Mouse (Mus musculus) left cerebral cortex, postnatal 14 days (tissue): ENCODE measurements at regions not wholly inside any gene's neighbourhood (a gene's known extent, or its start where the extent isn't known, plus 50 kb on each side); places are given as distances from the start of the nearest gene placed in this dataset.

Experiments
- DNase-seq, 2 experiments: peaks; one replicate each; pipeline ENCODE4 v3.0.0; 2021 to 2022; ENCODE audit warnings: low spot score in 2 of 2, mixed read lengths in 1 of 2
- intact Hi-C: fragments of 180-260 bp; cut with DNase I; formaldehyde crosslinking; loops from one replicate; pipeline ENCODE4 v1.15.1; 2025

DNA sequence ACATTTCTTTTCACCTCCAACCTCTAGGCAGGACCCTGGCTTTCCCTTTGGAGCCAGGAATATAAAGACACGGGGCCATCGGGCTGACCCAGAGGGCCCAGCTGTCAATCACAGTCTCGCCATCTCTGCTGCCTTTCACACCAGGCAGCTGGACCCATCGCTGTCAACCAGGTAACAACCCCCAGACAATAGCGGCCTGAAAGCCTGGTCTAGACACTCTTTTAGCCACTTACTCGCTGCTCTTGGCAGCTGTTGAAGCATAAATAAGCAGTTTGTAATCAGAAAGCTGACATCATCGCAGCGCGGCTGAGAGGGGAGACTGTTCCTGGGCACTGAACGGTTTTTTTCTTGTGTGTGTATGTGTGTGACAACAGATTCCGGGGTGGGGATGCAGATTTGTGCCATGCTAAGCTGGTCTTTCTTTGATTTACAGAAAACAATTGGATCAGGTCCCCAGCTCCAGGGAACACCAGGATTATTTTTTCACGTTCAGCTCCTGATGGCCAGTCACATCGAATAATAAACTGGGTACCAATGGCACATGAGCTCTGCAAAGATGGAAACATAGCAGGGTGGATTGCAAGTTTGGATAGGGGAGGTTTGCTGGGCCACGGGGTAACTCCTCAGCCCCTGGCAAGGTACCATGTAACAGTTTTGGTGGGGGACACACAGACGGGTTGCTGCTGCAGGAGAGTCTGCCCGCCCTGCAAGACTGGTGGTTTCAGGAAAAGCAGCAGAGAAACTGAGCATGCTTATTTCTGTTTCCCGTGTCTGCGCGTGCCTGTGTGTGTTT lies 437.6 kb upstream of the Pou3f3 start:
- intact Hi-C loops: loop anchor here (2.0 to 5.0 kb wide), 3 partner anchors 361 to 446 kb away; no protein-coding TSS in a partner anchor
- peak; percentile 52 to 71 for DNase-seq

DNA sequence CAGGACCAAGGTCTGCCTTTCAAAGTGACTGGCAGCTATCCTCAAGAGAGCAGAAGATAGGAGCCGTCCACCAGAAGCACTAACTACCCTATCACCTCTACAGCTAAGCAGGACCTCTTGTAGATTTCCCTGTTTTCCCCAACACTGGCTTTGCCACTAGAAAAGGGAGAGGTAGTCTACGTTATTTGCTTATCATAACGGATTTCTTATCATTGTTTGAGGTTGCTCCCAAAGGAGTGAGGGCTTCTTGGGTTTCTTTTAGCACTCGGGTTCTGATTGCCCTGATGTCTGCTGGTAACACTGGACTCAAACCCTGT lies 437.0 kb upstream of the Pou3f3 start:
- intact Hi-C loops: loop anchor here (2.0 to 5.0 kb wide), 3 partner anchors 362 to 446 kb away; no protein-coding TSS in a partner anchor
- DNase-seq: no peak

DNA sequence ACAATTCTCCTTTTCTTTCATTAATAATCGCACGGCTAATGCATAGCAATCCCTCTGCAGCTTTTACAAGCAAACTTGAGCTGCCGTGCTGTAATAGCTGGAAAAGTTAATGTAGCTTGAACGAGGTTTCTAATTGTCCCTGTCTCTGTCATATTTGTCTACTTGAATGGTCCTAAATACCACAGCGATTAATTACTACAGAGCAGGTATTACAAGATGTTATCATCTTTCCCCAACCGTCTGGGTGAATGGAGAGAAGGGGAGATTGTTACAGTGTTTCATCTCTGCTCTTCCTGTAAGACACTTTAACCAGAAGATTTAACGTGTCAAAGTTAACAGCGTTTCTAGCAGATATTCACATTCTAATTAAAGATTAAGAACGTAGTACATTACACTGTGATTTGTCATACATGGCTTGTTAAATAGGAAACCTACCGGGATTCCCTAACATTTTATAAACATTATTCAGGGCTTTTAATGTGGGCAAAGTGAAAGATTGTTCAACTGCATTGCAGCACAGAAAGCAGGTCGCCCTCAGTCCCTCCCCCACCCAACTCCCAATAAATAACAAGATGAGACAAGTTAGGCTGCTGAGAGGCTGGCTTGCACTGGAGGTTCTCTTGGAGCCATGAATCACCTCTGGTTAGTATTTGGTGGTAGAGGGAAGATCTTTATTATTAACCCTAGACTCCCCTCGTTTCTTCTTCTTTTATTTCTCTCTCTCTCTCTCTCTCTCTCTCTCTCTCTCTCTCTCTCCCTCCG lies 436.2 kb upstream of the Pou3f3 start:
- DNase-seq: no peak
- intact Hi-C loops: loop anchor here (2.0 to 5.0 kb wide), 3 partner anchors 363 to 447 kb away; no protein-coding TSS in a partner anchor

DNA sequence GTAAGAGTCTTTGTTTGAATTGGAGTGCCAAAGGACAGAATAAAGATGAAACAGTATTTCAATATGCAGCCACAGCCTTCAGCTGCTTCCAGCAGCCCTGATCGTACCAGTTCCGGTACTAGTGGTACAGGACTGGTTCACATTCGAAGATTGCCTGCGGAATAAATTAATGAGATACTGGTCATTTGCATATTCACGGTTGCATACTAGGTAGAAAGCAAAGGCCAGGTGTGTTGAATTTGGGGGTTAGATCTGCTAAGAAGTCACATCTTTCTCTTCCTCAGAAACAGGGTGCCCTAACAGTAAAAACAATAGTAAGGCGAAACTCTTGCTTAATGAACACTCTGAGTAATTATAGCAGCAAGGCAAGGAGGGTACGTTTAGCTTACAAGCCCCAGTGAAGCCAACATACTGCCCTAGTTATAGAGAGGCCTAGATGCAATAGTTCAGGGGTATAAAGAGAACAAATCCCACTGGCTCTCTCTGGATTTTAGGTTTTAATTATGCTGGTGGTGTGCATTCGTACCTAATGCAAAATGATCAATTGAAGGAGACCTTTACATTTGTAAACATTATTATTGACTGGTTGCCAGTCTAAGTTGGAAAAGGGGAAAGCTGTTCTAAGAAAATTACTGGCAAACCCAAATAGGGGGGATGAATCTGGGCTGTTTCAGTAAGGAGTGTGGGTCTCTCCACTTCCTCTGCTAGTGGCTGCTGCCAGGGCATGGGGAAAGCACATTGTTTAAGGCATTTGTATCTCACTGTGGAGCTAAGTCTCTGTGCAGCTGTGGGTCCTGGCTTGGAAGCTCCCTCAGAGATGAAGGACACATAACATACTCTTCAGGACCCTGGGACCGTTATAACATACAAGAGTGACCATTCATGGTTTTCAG lies 435.3 kb upstream of the Pou3f3 start:
- intact Hi-C loops: loop anchor here (5.0 kb wide), 1 partner anchor 277 kb away; no protein-coding TSS in a partner anchor

DNA sequence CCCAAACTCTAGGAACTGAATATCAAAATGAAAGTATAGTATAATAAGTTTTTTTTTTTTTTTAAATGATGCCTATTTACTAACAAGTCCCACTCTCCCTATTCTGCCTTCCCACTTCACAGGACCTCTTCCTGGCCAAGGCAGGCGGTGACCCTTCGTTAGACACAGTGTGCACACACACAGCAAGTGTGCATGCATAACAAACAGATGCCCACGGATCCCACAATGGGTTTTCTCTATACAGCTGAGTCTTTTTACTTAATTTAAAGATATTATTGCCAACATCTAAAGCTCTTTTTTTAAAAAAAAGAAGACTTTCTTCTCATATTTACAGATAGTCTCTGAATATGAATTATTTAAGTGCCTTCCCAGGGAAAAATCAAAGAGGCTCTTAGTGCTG lies 434.5 kb upstream of the Pou3f3 start:
- no peak for DNase-seq
- intact Hi-C loops: loop anchor here (5.0 kb wide), 1 partner anchor 276 kb away; no protein-coding TSS in a partner anchor

More for the DNA sequence above, 435.3 kb upstream of the Pou3f3 start:
- DNase-seq: no peak

DNA sequence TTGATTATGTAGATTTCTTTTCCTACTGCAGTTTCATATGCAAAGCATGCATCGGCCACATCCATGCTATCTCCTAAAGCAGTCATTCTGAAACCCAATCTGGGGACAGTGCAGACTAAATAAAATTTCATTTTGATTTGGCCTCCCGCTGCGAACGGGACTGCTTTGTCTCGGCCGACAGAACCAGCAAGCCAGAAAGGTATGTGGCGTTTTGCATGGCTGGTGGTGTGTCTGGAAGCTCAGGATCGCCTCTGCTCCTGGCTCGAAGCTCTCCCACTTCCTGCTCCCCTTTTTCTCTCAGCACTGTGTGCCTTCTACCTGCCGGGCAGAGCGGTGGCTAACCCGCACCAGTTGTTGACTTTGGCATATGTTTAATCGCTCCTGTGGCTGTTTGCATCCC lies 433.8 kb upstream of the Pou3f3 start:
- intact Hi-C loops: loop anchor here (5.0 kb wide), 1 partner anchor 276 kb away; no protein-coding TSS in a partner anchor
- no peak for DNase-seq

DNA sequence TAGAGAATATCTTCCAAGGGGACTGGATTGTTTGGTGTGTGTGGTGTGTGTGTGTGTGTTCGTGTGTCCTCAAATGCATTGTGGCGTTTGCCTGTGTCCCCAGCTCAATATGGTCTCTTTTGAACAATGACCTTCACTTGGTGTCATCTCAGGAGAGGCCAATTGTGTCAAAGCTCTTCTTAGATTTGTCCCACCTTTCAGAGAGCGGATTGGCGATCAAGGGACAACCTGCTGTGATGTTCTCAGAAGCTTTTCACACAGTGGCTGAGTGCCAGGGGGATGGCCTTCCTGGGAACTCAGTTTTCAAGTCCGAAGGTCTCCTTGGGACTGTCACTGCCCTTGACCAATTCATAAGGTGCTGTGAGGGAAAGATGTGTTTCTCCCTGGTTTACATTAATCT lies 433.0 kb upstream of the Pou3f3 start:
- DNase-seq: no peak
- intact Hi-C loops: loop anchor here (5.0 kb wide), 1 partner anchor 275 kb away; no protein-coding TSS in a partner anchor

DNA sequence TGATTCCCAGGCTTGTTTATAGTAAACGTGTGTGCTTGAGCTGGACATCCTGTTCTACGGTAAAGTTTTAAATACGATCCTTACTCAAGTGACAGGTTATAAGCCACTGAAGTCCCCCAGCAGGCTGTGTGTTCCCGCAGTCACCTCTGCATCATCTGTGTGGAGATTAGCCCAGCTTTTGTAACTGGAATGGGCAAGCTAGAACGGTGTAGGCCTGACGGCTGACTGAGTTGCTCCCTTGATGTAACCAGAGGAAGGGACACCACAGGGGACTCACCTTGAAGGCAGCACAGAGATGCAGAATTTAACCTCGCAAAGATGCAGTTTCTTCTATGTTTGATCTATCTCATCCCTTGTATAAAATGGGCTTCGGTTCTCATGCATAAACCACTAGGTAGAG lies 418.4 kb upstream of the Pou3f3 start:
- no peak for DNase-seq
- intact Hi-C loops: no loop called here

DNA sequence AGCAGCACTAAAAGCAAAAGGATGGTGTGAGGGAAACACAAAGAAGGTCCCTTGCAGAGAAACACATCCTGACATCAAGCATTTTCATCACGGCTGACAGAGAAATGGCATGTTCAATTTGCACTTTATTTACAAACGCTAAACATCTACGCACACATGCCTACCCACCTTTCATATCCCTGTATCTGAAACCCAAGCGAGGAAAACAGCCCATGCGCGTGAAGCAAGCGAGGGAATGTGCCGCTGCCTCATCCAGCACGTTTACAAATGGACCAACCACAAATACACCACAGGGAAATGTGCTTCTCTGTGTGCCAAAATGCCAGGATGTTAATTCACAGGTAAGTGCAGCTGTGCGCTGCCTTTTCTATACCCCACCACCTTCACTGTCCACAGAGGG lies 399.7 kb upstream of the Pou3f3 start:
- intact Hi-C loops: no loop called here
- DNase-seq: no peak

DNA sequence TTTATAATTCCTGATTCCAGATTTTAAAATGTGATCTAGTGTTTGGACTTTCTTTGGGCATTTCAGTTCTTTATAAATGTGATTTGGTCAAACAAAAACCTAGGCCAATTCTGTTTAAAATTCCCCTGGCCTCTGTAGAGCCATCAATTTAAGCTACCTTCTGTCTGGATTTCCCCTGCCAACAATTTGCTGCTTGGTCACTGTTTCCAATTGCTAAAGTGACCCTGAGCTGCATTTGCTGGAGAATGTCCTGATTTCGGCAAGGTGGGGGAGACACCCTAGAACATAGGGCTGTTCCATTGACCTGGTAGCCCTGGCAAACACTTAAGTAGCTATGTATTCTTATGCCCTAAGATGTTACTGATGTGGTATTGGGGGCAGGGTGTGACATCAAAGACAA lies 386.3 kb upstream of the Pou3f3 start:
- no peak for DNase-seq
- intact Hi-C loops: no loop called here

DNA sequence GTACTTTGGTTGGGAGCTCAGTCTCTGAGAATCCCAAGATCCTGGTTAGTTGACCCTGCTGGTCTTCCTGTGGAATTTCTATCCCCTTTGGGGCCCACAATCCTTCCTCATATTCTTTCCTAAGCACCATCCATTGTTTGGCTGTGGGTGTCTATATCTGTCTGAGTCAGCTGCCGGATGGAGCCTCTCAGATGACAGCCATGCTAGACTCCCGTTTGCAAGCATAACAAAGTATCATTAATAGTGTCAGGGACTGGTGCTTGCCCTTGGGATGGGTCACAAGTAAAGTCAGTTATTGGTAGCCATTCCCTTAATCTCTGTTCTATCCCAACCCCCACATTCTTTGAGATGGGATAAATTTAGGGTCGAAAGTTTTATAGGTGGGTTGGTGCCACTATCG lies 382.1 kb upstream of the Pou3f3 start:
- intact Hi-C loops: no loop called here
- no peak for DNase-seq

DNA sequence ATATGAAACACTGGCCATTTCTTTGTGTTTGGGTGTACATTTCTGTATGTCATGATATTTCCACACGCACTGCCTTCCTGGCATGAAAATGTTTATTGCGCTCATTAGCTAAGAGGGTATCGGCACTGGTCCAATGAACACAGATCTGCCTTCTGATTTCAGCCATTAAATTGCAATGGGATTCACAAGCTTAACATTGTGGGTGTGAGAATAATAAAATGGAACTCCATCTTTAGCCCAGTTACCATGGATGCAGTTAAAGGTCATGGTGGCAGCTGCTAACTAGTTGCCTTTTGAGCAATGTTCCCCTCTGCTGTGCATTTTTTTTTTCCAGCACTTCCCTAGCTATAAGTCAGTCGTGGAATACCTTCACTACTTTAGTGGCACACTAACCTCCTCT lies 343.7 kb upstream of the Pou3f3 start:
- intact Hi-C loops: loop anchor here (2.0 kb wide), 1 partner anchor 339 kb away; no protein-coding TSS in a partner anchor
- DNase-seq: peak in 1 of 2 experiments; percentile 20

DNA sequence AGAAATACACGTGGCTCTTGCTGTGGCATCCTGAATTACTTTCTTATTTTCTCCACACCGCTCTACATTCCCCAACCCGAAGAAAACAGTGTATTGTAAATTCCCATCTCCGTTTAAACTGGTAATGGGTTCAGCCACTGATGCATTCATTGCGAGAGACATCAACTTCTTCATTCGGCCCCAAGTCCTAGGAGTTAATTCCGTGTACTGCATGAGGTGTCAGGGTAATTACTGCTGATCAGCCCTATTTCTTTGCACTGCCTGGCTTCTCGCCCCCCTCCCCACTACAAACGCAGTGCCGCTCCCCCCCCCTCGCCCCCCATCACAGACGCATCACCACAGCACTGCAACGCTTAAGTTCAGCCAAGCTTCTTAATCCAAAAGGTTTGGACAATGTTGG lies 343.2 kb upstream of the Pou3f3 start:
- intact Hi-C loops: loop anchor here (2.0 kb wide), 1 partner anchor 338 kb away; no protein-coding TSS in a partner anchor
- no peak for DNase-seq

DNA sequence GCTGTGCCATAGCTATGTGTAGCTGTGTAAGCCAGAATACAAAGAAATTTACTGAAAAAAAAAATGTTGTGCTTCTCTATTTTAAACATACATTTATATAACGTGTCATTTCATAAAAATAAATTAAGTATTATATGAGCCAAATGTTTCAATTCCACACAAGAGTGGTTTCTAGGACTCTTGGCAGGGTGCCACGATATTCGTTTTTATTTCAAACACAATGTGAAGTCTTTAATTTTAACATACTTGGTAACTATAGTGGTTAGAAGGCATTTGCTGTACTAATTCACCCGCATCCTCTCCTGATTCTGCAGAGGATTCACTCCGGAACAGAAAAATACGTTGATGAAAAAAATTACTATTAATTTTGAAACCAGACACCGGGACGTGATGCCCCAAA lies 342.5 kb upstream of the Pou3f3 start:
- intact Hi-C loops: loop anchor here (2.0 kb wide), 1 partner anchor 338 kb away; no protein-coding TSS in a partner anchor
- DNase-seq: peak; percentile 36 to 53

DNA sequence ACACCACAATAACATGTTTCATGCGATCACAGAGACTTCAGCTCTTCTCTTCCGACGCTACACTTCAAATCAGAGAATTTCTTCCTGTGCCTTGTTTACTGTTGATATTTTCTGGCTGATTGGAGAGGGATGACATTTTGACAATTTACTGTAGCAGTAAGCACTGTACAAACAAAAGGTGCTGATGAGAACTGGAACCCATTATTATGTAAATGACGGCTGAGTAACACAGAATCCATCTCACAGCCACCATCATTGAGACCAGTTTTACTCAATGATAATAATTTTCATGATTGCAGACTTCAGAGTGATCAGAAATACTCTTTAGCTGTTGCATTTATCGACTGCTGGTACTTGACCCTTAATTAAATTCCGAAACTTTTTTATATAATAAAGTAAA lies 341.5 kb upstream of the Pou3f3 start:
- DNase-seq: no peak
- intact Hi-C loops: no loop called here

DNA sequence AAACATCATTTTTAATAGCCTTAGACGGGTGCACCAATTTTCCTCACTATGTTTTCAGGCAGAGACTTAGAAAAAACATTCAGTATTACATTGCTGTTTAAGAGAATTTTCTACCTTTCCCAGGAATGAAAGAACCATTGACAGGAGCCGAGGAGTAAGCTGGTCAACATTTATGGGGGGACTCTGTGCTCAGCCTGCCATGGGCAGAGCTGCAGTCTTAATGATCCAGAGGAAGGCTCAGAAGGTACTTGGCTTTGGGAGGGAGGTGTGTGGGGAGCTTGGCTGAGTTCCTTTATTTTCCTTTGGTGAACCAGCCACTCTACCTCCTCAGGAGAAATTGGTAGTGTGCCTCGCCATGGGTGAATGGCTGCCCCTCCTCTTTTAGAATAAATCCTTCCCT lies 333.1 kb upstream of the Pou3f3 start:
- no peak for DNase-seq
- intact Hi-C loops: no loop called here

DNA sequence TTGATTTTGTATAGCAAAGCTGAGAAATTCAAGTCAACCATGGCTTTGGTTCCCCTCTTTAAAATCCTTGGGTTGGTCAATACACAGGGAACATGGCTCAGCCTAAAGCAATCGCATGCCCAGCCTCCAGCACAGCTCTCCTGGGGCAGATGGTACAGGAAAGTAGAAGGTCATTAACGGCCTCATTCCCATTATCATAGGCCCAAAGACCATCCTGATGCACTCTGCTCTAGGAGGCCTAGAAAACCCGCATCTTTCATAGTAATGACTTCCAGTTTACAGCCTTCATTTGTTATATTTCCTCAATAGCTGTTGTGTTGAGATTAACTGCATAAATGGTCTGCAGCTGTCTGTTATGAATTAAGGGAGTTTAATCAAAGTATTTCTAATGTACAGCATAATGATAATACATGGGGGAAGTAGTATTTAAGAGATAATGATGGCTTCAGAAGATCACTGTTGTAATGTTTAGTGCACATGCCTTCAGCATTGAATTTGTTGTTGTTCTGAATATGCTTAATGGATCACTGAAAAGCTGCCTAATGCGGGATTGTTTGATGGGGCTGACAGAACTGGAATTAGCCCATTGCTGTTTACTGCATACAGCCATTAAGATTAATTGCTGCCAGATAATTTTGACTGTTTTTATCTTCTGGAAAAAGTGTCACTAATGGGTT lies 329.8 kb upstream of the Pou3f3 start:
- intact Hi-C loops: no loop called here
- DNase-seq: no peak

DNA sequence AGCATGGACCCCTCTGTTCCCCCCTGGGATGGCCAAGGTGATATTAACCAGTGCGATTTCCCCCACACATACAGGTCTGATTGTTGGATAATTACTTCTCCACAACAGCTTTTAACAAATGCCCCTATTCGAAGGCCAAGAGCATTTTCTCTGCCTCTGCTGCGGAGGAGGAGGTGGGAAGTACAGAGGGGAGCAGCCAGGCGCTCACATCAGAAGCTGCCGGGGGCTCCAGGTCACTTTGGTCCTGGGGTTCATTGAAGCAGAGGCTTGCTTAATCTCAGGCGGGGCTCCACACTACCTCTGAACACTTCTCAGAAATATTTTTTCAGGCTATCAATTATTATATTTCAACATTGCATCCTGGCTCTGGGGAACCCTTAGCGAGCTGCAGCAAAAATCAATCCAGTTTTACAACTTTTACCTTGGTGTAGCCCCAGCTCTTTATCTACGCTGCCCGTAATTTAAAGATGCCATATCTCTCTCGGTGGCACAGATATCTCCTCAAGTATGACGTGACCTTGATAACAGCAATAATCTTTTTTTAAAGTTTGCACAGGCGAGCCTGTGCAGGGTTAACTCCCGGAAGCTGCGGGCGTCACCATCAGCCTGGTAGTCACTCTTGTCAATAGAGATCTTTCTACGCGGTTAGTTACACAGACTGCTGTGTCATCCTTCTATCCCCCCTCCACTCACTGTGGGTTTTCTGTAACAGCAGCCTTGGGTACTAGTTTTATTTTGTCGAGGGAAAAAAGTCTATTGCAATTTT lies 307.5 kb upstream of the Pou3f3 start:
- intact Hi-C loops: no loop called here
- no peak for DNase-seq
